Mouse (Mus musculus) intestine, embryonic 16.5 days (tissue): ENCODE results near the gene St6galnac1. TPM values are rescaled to one million over a fixed set of nuclear protein-coding genes. Genes with fewer than 3 reads are reported as not detected.

Source experiments
- ATAC-seq: fragments of 200-750 bp; cut with Nextera tagmentation; 2 replicates; pipeline ENCODE4 v1.8.0; 2017; ENCODE audit warnings: moderate TSS enrichment, moderate library complexity
- H3K27ac ChIP-seq: fragments of 300-500 bp; sonication (generic); 2 replicates; pipeline ENCODE4 v1.5.1; 2014; ENCODE audit warnings: mild to moderate bottlenecking, low read length
- H3K27me3 ChIP-seq: fragments of 300-500 bp; sonication (generic); replicated peaks from 2 replicates; pipeline ENCODE4 v1.6.1; 2014; ENCODE audit warnings: low read length, control low read depth, mixed read lengths; ENCODE audit not compliant: control insufficient read depth, insufficient read depth
- H3K36me3 ChIP-seq: fragments of 300-500 bp; sonication (generic); 2 replicates; pipeline ENCODE4 v1.6.1; 2014; ENCODE audit warnings: low read length, control low read depth; ENCODE audit not compliant: control insufficient read depth, insufficient read depth
- H3K4me1 ChIP-seq: fragments of 300-500 bp; sonication (generic); 2 replicates; pipeline ENCODE4 v1.6.1; 2014; ENCODE audit warnings: low read length, control low read depth, mixed read lengths; ENCODE audit not compliant: control insufficient read depth, insufficient read depth
- H3K4me2 ChIP-seq: fragments of 300-500 bp; sonication (generic); 2 replicates; pipeline ENCODE4 v1.6.1; 2014; ENCODE audit warnings: low read depth, low read length, control low read depth
- H3K4me3 ChIP-seq: fragments of 300-500 bp; sonication (generic); 2 replicates; pipeline ENCODE4 v1.5.1; 2014; ENCODE audit warnings: mild to moderate bottlenecking, low read length
- H3K9ac ChIP-seq: fragments of 300-500 bp; sonication (generic); 2 replicates; pipeline ENCODE4 v1.6.1; 2014; ENCODE audit warnings: low read depth, low read length
- H3K9me3 ChIP-seq: fragments of 300-500 bp; sonication (generic); 2 replicates; pipeline ENCODE4 v1.6.1; 2016; ENCODE audit warnings: low read length, control low read depth; ENCODE audit not compliant: control insufficient read depth
- WGBS: fragments of 180-500 bp; shearing (Covaris S2); extraction: QIAGEN DNeasy Blood & Tissue Kit; methylation state at CpG from one replicate; pipeline ENCODE4 v1.1.7; 2014; 5-methylcytosine and 5-hydroxymethylcytosine counted together
- polyA plus RNA-seq: library from polyadenylated mRNA; unstranded; fragments of >200 nt; fragmentation: Nextera tagmentation; extraction: Ambion mirVana; gene quantifications from 2 replicates; pipeline ENCODE4 v1.2.1, GENCODE M21; 2015

Gene St6galnac1
- polyA plus RNA-seq, 1 experiment from 2014 or later: not detected

- Histone ChIP-seq H3K27me3 (no peaks in the 10 kb centered on the region), H3K9ac (no peak overlapping the region), H3K9me3 (0 out of 2 replicates have a peak, but pooled peaks cover 7% of the 10 kb centered on the region), H3K4me3 (no peak overlapping the region), H3K36me3 (no peaks in the 10 kb centered on the region), H3K4me2 (no peak overlapping the region), H3K4me1 (no peaks in the 10 kb centered on the region), H3K27ac (no peak overlapping the region)
- WGBS: 61% methylated on average over 9 of the region's 9 CpGs
- ATAC-seq: no peak
Measured at GRCm38 (mm10) chr11:116721548-116722271, 53.6 kb downstream of the St6galnac1 start.

DNA sequence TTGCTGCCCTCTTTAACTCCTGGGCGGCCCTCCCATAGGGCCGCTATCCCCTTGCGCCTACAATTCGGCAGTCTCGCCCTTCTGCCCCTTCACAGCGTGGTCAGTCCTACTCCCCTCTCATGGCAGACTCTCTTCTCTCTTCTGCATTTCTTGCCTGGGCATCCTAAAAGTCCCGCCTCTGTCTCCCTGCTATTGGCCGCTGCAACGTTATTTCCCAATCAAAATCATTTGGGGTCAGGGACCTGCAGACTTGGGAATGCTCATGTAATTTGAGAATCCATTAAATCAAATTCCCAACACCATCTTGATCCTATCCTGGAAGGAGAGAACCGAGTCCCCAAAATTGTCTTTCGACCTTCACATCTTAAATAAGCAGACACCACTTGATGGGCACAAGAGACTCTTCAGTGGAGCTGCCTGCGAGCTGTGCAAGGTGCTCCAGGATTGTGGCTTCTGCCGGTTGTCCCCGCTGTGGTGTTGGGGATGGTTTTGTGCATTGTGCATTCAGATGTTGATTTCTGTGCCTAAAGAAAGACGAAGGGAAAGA lies 54.9 kb downstream of the St6galnac1 start:
- H3K9ac ChIP-seq: no peak overlapping the region
- 0 out of 2 replicates have a peak, but pooled peaks cover 7% of the 10 kb centered on the region for H3K9me3 ChIP-seq
- H3K27me3 ChIP-seq: no peaks in the 10 kb centered on the region
- no peak overlapping the region for H3K27ac ChIP-seq
- no peak overlapping the region for H3K4me3 ChIP-seq
- no peak for ATAC-seq
- no peaks in the 10 kb centered on the region for H3K4me1 ChIP-seq
- H3K4me2 ChIP-seq: no peak overlapping the region
- H3K36me3 ChIP-seq: no peaks in the 10 kb centered on the region
- 89% methylated on average over 15 of the region's 15 CpGs for WGBS

Other genes with a start within 250 kb of the St6galnac1 start
- 3.9 and 5.2 TPM in 2 replicates for gene Sphk1, start 244.6 kb downstream of the St6galnac1 start, polyA plus RNA-seq
- gene Ube2o, start 194.1 kb downstream of the St6galnac1 start, polyA plus RNA-seq: 3.1 and 3.7 TPM in 2 replicates
- gene Aanat, start 189.1 kb downstream of the St6galnac1 start, polyA plus RNA-seq: not detected in 2 replicates
- 10.8 and 11.9 TPM in 2 replicates for gene Rhbdf2, start 148.5 kb downstream of the St6galnac1 start, polyA plus RNA-seq
- 1.4 and 1.9 TPM in 2 replicates for gene Prcd, start 122.0 kb downstream of the St6galnac1 start, polyA plus RNA-seq
- 12.3 and 14.4 TPM in 2 replicates for gene Cygb, start 121.2 kb downstream of the St6galnac1 start, polyA plus RNA-seq
- gene Mxra7, start 52.5 kb upstream of the St6galnac1 start, polyA plus RNA-seq: 20.6 and 20.8 TPM in 2 replicates
- gene Mettl23, start 67.8 kb upstream of the St6galnac1 start, polyA plus RNA-seq: 58.4 and 65.8 TPM in 2 replicates
- gene Jmjd6, start 67.9 kb upstream of the St6galnac1 start, polyA plus RNA-seq: 86.7 and 91.2 TPM in 2 replicates
- 47.3 and 66.2 TPM in 2 replicates for gene Mfsd11, start 76.9 kb upstream of the St6galnac1 start, polyA plus RNA-seq
- 389 and 590 TPM in 2 replicates for gene Srsf2, start 77.6 kb upstream of the St6galnac1 start, polyA plus RNA-seq
- 0.54 and 0.55 TPM in 2 replicates for gene Mgat5b, start 143.4 kb upstream of the St6galnac1 start, polyA plus RNA-seq